Mouse (Mus musculus) midbrain, embryonic 13.5 days (tissue): ENCODE measurements around the gene Pced1b. TPM values are rescaled to one million over a fixed set of nuclear protein-coding genes. Genes with fewer than 3 reads are reported as not detected.

ENCODE experiments used
- ATAC-seq: fragments of 200-750 bp; cut with Nextera tagmentation; 2 replicates; pipeline ENCODE4 v1.8.0; 2017; ENCODE audit warnings: mild to moderate bottlenecking, moderate TSS enrichment, moderate library complexity
- H3K27ac ChIP-seq: fragments of 300-500 bp; sonication (generic); 2 replicates; pipeline ENCODE4 v1.5.1; 2015; ENCODE audit warnings: inconsistent platforms, mild to moderate bottlenecking, moderate library complexity
- H3K27me3 ChIP-seq: fragments of 300-500 bp; sonication (generic); 2 replicates; pipeline ENCODE4 v1.6.1; 2015; ENCODE audit warnings: mild to moderate bottlenecking, inconsistent platforms
- H3K36me3 ChIP-seq: fragments of 300-500 bp; sonication (generic); 2 replicates; pipeline ENCODE4 v1.6.1; 2015; ENCODE audit warnings: mild to moderate bottlenecking, inconsistent platforms
- H3K4me1 ChIP-seq: fragments of 300-500 bp; sonication (generic); replicated peaks from 2 replicates; pipeline ENCODE4 v1.6.1; 2015; ENCODE audit warnings: inconsistent platforms
- H3K4me2 ChIP-seq: fragments of 300-500 bp; sonication (generic); replicated peaks from 2 replicates; pipeline ENCODE4 v1.6.1; 2015; ENCODE audit warnings: moderate library complexity, mild to moderate bottlenecking, inconsistent platforms
- H3K4me3 ChIP-seq: fragments of 300-500 bp; sonication (generic); replicated peaks from 2 replicates; pipeline ENCODE4 v1.5.1; 2015; ENCODE audit warnings: mild to moderate bottlenecking, inconsistent platforms
- H3K9ac ChIP-seq: fragments of 300-500 bp; sonication (generic); replicated peaks from 2 replicates; pipeline ENCODE4 v1.6.1; 2015; ENCODE audit warnings: mild to moderate bottlenecking, inconsistent platforms
- H3K9me3 ChIP-seq: fragments of 300-500 bp; sonication (generic); 2 replicates; pipeline ENCODE4 v1.6.1; 2016; ENCODE audit warnings: mild to moderate bottlenecking, inconsistent platforms
- WGBS: fragments of 180-500 bp; shearing (Covaris S2); methylation state at CpG from one replicate; pipeline ENCODE4 v1.1.7; 2015; 5-methylcytosine and 5-hydroxymethylcytosine counted together
- polyA plus RNA-seq: library from polyadenylated mRNA; unstranded; fragments of >200 nt; fragmentation: Nextera tagmentation; extraction: Ambion mirVana; gene quantifications from 2 replicates; pipeline ENCODE4 v1.2.1, GENCODE M21; 2015

The Pced1b gene
- polyA plus RNA-seq, 1 experiment from 2014 or later = 4.0 TPM

GRCm38 (mm10) chr15:97332582-97332981 is 85.7 kb downstream of the Pced1b start:
- no peaks in the 10 kb centered on the region for H3K27me3 ChIP-seq
- H3K4me3 ChIP-seq = no peak overlapping the region
- H3K36me3 ChIP-seq = no peaks in the 10 kb centered on the region
- H3K4me2 ChIP-seq = no peak overlapping the region
- no peak overlapping the region for H3K9ac ChIP-seq
- H3K9me3 ChIP-seq = 0 out of 2 replicates have a peak, but pooled peaks cover 9% of the 10 kb centered on the region
- H3K4me1 ChIP-seq = no peaks in the 10 kb centered on the region
- no peak for ATAC-seq
- 77% methylated on average over 9 of the region's 9 CpGs for WGBS
- no peak overlapping the region for H3K27ac ChIP-seq

- H3K36me3 ChIP-seq = no peaks in the 10 kb centered on the region
- peak overlapping the region; percentile 49 for H3K4me2 ChIP-seq
- H3K9me3 ChIP-seq = peaks cover 17% of the 10 kb centered on the region
- WGBS = 32% methylated on average over 14 of the region's 14 CpGs
- H3K4me3 ChIP-seq = peak overlapping the region; percentile 16
- H3K9ac ChIP-seq = no peak overlapping the region
- H3K4me1 ChIP-seq = peaks cover 13% of the 10 kb centered on the region; the same call in 1 of the 2 replicates
- ATAC-seq = peak; percentile 56
- H3K27me3 ChIP-seq = no peaks in the 10 kb centered on the region
- H3K27ac ChIP-seq = no peak overlapping the region
These were observed 90.9 kb downstream of the Pced1b start for GRCm38 (mm10) chr15:97337636-97338352.

GRCm38 (mm10) chr15:97338377-97339060 is 91.6 kb downstream of the Pced1b start:
- no peaks in the 10 kb centered on the region for H3K36me3 ChIP-seq
- H3K27me3 ChIP-seq = no peaks in the 10 kb centered on the region
- 7% methylated on average over 17 of the region's 17 CpGs for WGBS
- no peak overlapping the region for H3K27ac ChIP-seq
- no peak overlapping the region; the same call in 1 of the 2 replicates for H3K9ac ChIP-seq
- ATAC-seq = no peak
- peak overlapping the region; percentile 16 for H3K4me3 ChIP-seq
- peaks cover 13% of the 10 kb centered on the region; the same call in 1 of the 2 replicates for H3K4me1 ChIP-seq
- H3K9me3 ChIP-seq = peaks cover 17% of the 10 kb centered on the region
- H3K4me2 ChIP-seq = peak overlapping the region; percentile 49

- Histone ChIP-seq H3K4me2 (no peak overlapping the region), H3K9ac (no peak overlapping the region), H3K27me3 (no peaks in the 10 kb centered on the region), H3K27ac (no peak overlapping the region), H3K4me3 (no peak overlapping the region), H3K4me1 (peaks cover 13% of the 10 kb centered on the region; the same call in 1 of the 2 replicates), H3K36me3 (no peaks in the 10 kb centered on the region), H3K9me3 (peaks cover 12% of the 10 kb centered on the region)
- ATAC-seq = no peak
- WGBS = 91% methylated on average over 9 of the region's 9 CpGs
These were observed 95.4 kb downstream of the Pced1b start for GRCm38 (mm10) chr15:97342336-97342735.

- Histone ChIP-seq H3K36me3 (no peaks in the 10 kb centered on the region), H3K9me3 (peaks cover 12% of the 10 kb centered on the region), H3K27ac (no peak overlapping the region), H3K9ac (no peak overlapping the region), H3K4me2 (no peak overlapping the region), H3K27me3 (no peaks in the 10 kb centered on the region), H3K4me1 (peaks cover 11% of the 10 kb centered on the region; the same call in 1 of the 2 replicates), H3K4me3 (no peak overlapping the region)
- ATAC-seq = no peak
- WGBS = 96% methylated on average over 8 of the region's 8 CpGs
These were observed 96.0 kb downstream of the Pced1b start for GRCm38 (mm10) chr15:97342945-97343344.

GRCm38 (mm10) chr15:97343921-97344320 is 97.0 kb downstream of the Pced1b start:
- H3K9me3 ChIP-seq = peaks cover 12% of the 10 kb centered on the region
- no peak for ATAC-seq
- H3K27ac ChIP-seq = no peak overlapping the region
- H3K4me3 ChIP-seq = no peak overlapping the region
- 0 out of 2 replicates have a peak, but pooled peaks cover 1% of the 10 kb centered on the region for H3K4me1 ChIP-seq
- WGBS = 94% methylated on average over 9 of the region's 9 CpGs
- H3K4me2 ChIP-seq = no peak overlapping the region
- no peaks in the 10 kb centered on the region for H3K36me3 ChIP-seq
- H3K9ac ChIP-seq = no peak overlapping the region
- H3K27me3 ChIP-seq = no peaks in the 10 kb centered on the region

- H3K36me3 ChIP-seq = no peaks in the 10 kb centered on the region
- no peaks in the 10 kb centered on the region for H3K4me1 ChIP-seq
- no peak overlapping the region for H3K4me3 ChIP-seq
- H3K27me3 ChIP-seq = no peaks in the 10 kb centered on the region
- ATAC-seq = no peak
- WGBS = 96% methylated on average over 9 of the region's 9 CpGs
- H3K9me3 ChIP-seq = peaks cover 6% of the 10 kb centered on the region
- H3K4me2 ChIP-seq = no peak overlapping the region
- H3K27ac ChIP-seq = no peak overlapping the region
- no peak overlapping the region for H3K9ac ChIP-seq
These were observed 98.2 kb downstream of the Pced1b start for GRCm38 (mm10) chr15:97345110-97345509.

GRCm38 (mm10) chr15:97345917-97346316 is 99.0 kb downstream of the Pced1b start:
- Histone ChIP-seq H3K9ac (no peak overlapping the region), H3K27me3 (no peaks in the 10 kb centered on the region), H3K36me3 (no peaks in the 10 kb centered on the region), H3K4me1 (no peaks in the 10 kb centered on the region), H3K4me2 (no peak overlapping the region), H3K27ac (no peak overlapping the region), H3K9me3 (peaks cover 3% of the 10 kb centered on the region; the same call in 1 of the 2 replicates), H3K4me3 (no peak overlapping the region)
- 78% methylated on average over 6 of the region's 6 CpGs for WGBS
- ATAC-seq = no peak

GRCm38 (mm10) chr15:97346413-97346812 is 99.5 kb downstream of the Pced1b start:
- H3K4me1 ChIP-seq = no peaks in the 10 kb centered on the region
- H3K27ac ChIP-seq = no peak overlapping the region
- no peaks in the 10 kb centered on the region for H3K36me3 ChIP-seq
- H3K27me3 ChIP-seq = no peaks in the 10 kb centered on the region
- peaks cover 3% of the 10 kb centered on the region; the same call in 1 of the 2 replicates for H3K9me3 ChIP-seq
- no peak overlapping the region for H3K4me3 ChIP-seq
- WGBS = 92% methylated on average over 5 of the region's 5 CpGs
- ATAC-seq = no peak
- H3K4me2 ChIP-seq = no peak overlapping the region
- no peak overlapping the region for H3K9ac ChIP-seq

GRCm38 (mm10) chr15:97346897-97347296 is 100.0 kb downstream of the Pced1b start:
- Histone ChIP-seq H3K4me3 (no peak overlapping the region), H3K36me3 (no peaks in the 10 kb centered on the region), H3K4me1 (no peaks in the 10 kb centered on the region), H3K9ac (no peak overlapping the region), H3K27ac (no peak overlapping the region), H3K27me3 (no peaks in the 10 kb centered on the region), H3K9me3 (peaks cover 3% of the 10 kb centered on the region; the same call in 1 of the 2 replicates), H3K4me2 (no peak overlapping the region)
- WGBS = 93% methylated on average over 4 of the region's 4 CpGs
- no peak for ATAC-seq

GRCm38 (mm10) chr15:97348566-97349315 is 101.8 kb downstream of the Pced1b start:
- ATAC-seq = no peak
- Histone ChIP-seq H3K4me1 (no peaks in the 10 kb centered on the region), H3K4me2 (no peak overlapping the region), H3K4me3 (no peak overlapping the region), H3K9me3 (0 out of 2 replicates have a peak, but pooled peaks cover 3% of the 10 kb centered on the region), H3K9ac (no peak overlapping the region), H3K36me3 (no peaks in the 10 kb centered on the region), H3K27me3 (no peaks in the 10 kb centered on the region), H3K27ac (no peak overlapping the region)
- WGBS = 88% methylated on average over 24 of the region's 24 CpGs

GRCm38 (mm10) chr15:97350528-97350927 is 103.6 kb downstream of the Pced1b start:
- no peaks in the 10 kb centered on the region for H3K27me3 ChIP-seq
- no peak overlapping the region for H3K9ac ChIP-seq
- no peak overlapping the region for H3K4me3 ChIP-seq
- no peaks in the 10 kb centered on the region for H3K4me1 ChIP-seq
- H3K36me3 ChIP-seq = no peaks in the 10 kb centered on the region
- H3K9me3 ChIP-seq = no peaks in the 10 kb centered on the region
- WGBS = 82% methylated on average over 4 of the region's 4 CpGs
- H3K4me2 ChIP-seq = no peak overlapping the region
- ATAC-seq = no peak
- H3K27ac ChIP-seq = no peak overlapping the region
